Mouse (Mus musculus) stomach, embryonic 15.5 days (tissue): ENCODE data around the gene Iqgap1. TPM values are rescaled to one million over a fixed set of nuclear protein-coding genes. Genes with fewer than 3 reads are reported as not detected.
"Not testable (repeated sequence)": the region's sequence is repeated elsewhere in the genome, so short reads cannot be mapped to it uniquely, and the experiment has no call there.

Experiments
- ATAC-seq: fragments of 200-750 bp; cut with Nextera tagmentation; 2 replicates; pipeline ENCODE4 v1.8.0; 2017; ENCODE audit warnings: low read depth, moderate number of reproducible peaks, moderate TSS enrichment; ENCODE audit not compliant: insufficient read depth, low FRiP score
- H3K27ac ChIP-seq: fragments of 300-500 bp; sonication (generic); 2 replicates; pipeline ENCODE4 v1.5.1; 2015; ENCODE audit warnings: mild to moderate bottlenecking, inconsistent platforms
- H3K27me3 ChIP-seq: fragments of 300-500 bp; sonication (generic); replicated peaks from 2 replicates; pipeline ENCODE4 v1.6.1; 2015; ENCODE audit warnings: inconsistent platforms
- H3K36me3 ChIP-seq: fragments of 300-500 bp; sonication (generic); 2 replicates; pipeline ENCODE4 v1.6.1; 2015; ENCODE audit warnings: inconsistent platforms
- H3K4me1 ChIP-seq: fragments of 300-500 bp; sonication (generic); 2 replicates; pipeline ENCODE4 v1.6.1; 2015; ENCODE audit warnings: inconsistent platforms
- H3K4me2 ChIP-seq: fragments of 300-500 bp; sonication (generic); 2 replicates; pipeline ENCODE4 v1.6.1; 2015; ENCODE audit warnings: mild to moderate bottlenecking, inconsistent platforms
- H3K4me3 ChIP-seq: fragments of 300-500 bp; sonication (generic); replicated peaks from 2 replicates; pipeline ENCODE4 v1.5.1; 2015; ENCODE audit warnings: inconsistent platforms
- H3K9ac ChIP-seq: fragments of 300-500 bp; sonication (generic); 2 replicates; pipeline ENCODE4 v1.6.1; 2015; ENCODE audit warnings: inconsistent platforms
- H3K9me3 ChIP-seq: fragments of 300-500 bp; sonication (generic); 2 replicates; pipeline ENCODE4 v1.6.1; 2016; ENCODE audit warnings: inconsistent platforms
- WGBS: fragments of 180-500 bp; shearing (Covaris S2); methylation state at CpG from one replicate; pipeline ENCODE4 v1.1.7; 2015; 5-methylcytosine and 5-hydroxymethylcytosine counted together
- polyA plus RNA-seq: library from polyadenylated mRNA; unstranded; fragments of >200 nt; fragmentation: Nextera tagmentation; extraction: Ambion mirVana; gene quantifications from 2 replicates; pipeline ENCODE4 v1.2.1, GENCODE M21; 2015

Iqgap1 gene
- polyA plus RNA-seq, 1 experiment from 2014 or later: 84.2 TPM

- Histone ChIP-seq H3K4me3 (no peak overlapping the region), H3K9ac (no peak overlapping the region), H3K27me3 (no peaks in the 10 kb centered on the region), H3K9me3 (no peaks in the 10 kb centered on the region), H3K27ac (0 out of 2 replicates have a peak overlapping the region, but pooled peaks have one; percentile 7), H3K4me1 (peaks cover 21% of the 10 kb centered on the region), H3K36me3 (peaks cover 52% of the 10 kb centered on the region), H3K4me2 (no peak overlapping the region)
- WGBS: 59% methylated on average over 6 of the region's 6 CpGs
- ATAC-seq: no peak
These were observed 76.2 kb downstream of the Iqgap1 start for GRCm38 (mm10) chr7:80749624-80750023.

DNA sequence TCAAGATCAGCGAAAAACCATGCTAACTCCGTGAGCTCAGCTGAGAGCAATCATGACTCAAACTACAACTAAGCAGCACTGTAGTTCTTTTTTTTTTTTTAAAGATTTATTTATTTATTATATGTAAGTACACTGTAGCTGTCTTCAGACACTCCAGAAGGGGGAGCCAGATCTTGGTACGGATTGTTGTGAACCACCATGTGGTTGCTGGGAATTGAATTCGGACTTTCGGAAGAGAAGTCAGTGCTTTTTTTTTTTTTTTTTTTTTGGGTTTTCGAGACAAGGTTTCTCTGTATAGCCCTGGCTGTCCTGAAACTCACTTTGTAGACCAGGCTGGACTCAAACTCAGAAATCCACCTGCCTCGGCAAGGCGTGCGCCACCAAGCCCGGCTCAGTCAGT lies 76.7 kb downstream of the Iqgap1 start:
- not testable (repeated sequence) for H3K27ac ChIP-seq, H3K9me3 ChIP-seq, H3K4me2 ChIP-seq, H3K27me3 ChIP-seq, H3K9ac ChIP-seq, ATAC-seq, H3K4me3 ChIP-seq
- Histone ChIP-seq H3K36me3 (peaks cover 54% of the 10 kb centered on the region), H3K4me1 (peaks cover 25% of the 10 kb centered on the region)
- 91% methylated on average over 9 of the region's 10 CpGs for WGBS

DNA sequence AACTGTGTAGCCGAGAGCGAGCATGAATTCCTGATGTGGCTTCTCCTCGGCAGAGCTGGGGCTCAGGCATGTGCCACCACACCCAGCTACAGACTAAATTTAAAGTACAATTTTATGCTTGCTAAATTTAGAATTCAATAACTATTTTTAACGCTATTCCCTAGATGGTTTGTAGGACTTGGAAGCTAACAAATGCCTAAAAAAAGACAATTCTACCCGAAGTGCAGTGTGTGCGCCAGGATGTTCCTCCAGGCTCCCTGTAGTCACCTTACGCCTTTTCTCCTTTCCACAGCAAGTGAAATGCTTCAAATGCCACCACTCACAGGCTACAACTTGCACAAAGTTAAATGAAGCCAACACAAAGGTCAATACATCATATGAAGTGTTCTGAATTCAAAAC lies 78.4 kb downstream of the Iqgap1 start:
- Histone ChIP-seq H3K9me3 (no peaks in the 10 kb centered on the region), H3K4me1 (peaks cover 30% of the 10 kb centered on the region), H3K27me3 (no peaks in the 10 kb centered on the region), H3K4me3 (no peak overlapping the region), H3K9ac (no peak overlapping the region), H3K36me3 (peaks cover 62% of the 10 kb centered on the region), H3K27ac (no peak overlapping the region), H3K4me2 (no peak overlapping the region)
- 70% methylated on average over 7 of the region's 7 CpGs for WGBS
- ATAC-seq: no peak

GRCm38 (mm10) chr7:80746166-80746761 lies 79.5 kb downstream of the Iqgap1 start:
- Histone ChIP-seq H3K27me3 (no peaks in the 10 kb centered on the region), H3K4me3 (no peak overlapping the region), H3K9me3 (no peaks in the 10 kb centered on the region), H3K36me3 (peaks cover 55% of the 10 kb centered on the region), H3K9ac (no peak overlapping the region), H3K4me1 (peaks cover 30% of the 10 kb centered on the region), H3K27ac (peak overlapping the region; percentile 72), H3K4me2 (no peak overlapping the region)
- ATAC-seq: no peak
- WGBS: 33% methylated on average over 5 of the region's 5 CpGs

DNA sequence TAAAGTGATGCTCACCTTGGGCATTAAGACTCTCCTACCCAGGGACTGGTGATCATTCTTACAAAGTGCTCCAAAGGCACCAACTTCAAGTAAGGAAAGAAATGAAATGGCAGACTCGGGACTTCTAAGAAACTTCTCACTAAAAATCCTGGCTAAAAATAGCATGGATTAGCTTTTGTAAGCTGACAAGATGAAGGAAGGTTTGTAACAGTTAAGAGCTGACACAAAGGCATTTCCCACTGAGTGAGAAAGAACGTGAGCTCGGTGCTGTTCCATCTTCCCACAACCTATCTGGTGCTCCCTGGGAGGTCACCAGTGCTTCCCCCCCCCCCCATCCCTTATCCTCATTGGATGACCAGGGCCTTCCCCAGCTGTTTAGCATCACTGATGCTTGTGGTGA lies 80.0 kb downstream of the Iqgap1 start:
- ATAC-seq: no peak
- H3K9me3 ChIP-seq: no peaks in the 10 kb centered on the region
- 14% methylated on average over 3 of the region's 3 CpGs for WGBS
- H3K27me3 ChIP-seq: no peaks in the 10 kb centered on the region
- no peak overlapping the region for H3K9ac ChIP-seq
- H3K4me2 ChIP-seq: no peak overlapping the region
- H3K4me3 ChIP-seq: no peak overlapping the region
- peak overlapping the region; percentile 72 for H3K27ac ChIP-seq
- peaks cover 50% of the 10 kb centered on the region for H3K36me3 ChIP-seq
- H3K4me1 ChIP-seq: peaks cover 30% of the 10 kb centered on the region

- Histone ChIP-seq H3K4me3 (no peak overlapping the region), H3K9me3 (no peaks in the 10 kb centered on the region), H3K36me3 (peaks cover 46% of the 10 kb centered on the region), H3K4me1 (peaks cover 30% of the 10 kb centered on the region), H3K27ac (peak overlapping the region; percentile 72), H3K9ac (no peak overlapping the region), H3K27me3 (no peaks in the 10 kb centered on the region), H3K4me2 (no peak overlapping the region)
- 29% methylated on average over 9 of the region's 9 CpGs for WGBS
- ATAC-seq: no peak
These were observed 80.5 kb downstream of the Iqgap1 start for GRCm38 (mm10) chr7:80745250-80745649.

DNA sequence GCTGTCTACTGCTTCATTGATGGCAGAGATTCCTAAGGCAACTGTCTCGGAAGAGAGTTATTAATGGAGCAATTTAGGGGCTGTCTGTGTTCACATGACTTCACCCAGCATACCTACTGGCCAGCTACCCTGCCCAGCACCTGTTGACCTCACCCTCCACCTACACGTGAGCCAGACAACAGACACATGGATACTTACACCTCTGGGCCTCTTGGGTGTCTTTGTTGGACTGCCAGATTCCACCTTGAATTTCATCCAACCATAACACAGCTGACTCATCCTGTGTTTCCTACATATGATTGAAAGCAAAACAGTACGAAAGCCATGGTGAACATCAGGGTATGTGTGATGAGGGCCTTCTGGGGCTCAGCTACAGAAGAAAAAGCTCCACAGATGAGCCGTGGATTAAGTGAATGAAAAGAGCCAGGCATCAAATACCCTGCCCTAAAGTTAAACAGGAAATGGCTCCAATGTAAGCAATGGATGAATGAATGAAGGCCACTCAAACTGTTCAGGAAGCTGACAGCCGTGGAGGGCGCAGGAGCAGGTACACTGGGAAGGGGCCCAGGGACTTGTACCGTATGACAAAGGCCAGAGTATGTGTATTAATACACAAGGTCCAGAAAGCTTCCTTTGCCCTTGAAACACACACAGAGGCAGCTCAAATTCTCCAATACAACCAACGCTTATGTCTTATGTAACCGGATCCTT lies 81.7 kb downstream of the Iqgap1 start:
- no peak overlapping the region for H3K4me3 ChIP-seq
- H3K9ac ChIP-seq: no peak overlapping the region
- 38% methylated on average over 9 of the region's 9 CpGs for WGBS
- no peak overlapping the region for H3K4me2 ChIP-seq
- H3K4me1 ChIP-seq: peaks cover 30% of the 10 kb centered on the region
- ATAC-seq: peak; percentile 54; the same call in 1 of the 2 replicates
- peaks cover 45% of the 10 kb centered on the region for H3K36me3 ChIP-seq
- H3K27ac ChIP-seq: peak overlapping the region; percentile 40; the same call in 1 of the 2 replicates
- no peaks in the 10 kb centered on the region for H3K9me3 ChIP-seq
- no peaks in the 10 kb centered on the region for H3K27me3 ChIP-seq

- Histone ChIP-seq H3K9ac (no peak overlapping the region), H3K27me3 (no peaks in the 10 kb centered on the region), H3K4me1 (peaks cover 30% of the 10 kb centered on the region), H3K27ac (no peak overlapping the region), H3K4me3 (no peak overlapping the region), H3K36me3 (peaks cover 41% of the 10 kb centered on the region), H3K9me3 (no peaks in the 10 kb centered on the region), H3K4me2 (no peak overlapping the region)
- ATAC-seq: no peak
- 93% methylated on average over 3 of the region's 3 CpGs for WGBS
These were observed 83.1 kb downstream of the Iqgap1 start for GRCm38 (mm10) chr7:80742671-80743070.

DNA sequence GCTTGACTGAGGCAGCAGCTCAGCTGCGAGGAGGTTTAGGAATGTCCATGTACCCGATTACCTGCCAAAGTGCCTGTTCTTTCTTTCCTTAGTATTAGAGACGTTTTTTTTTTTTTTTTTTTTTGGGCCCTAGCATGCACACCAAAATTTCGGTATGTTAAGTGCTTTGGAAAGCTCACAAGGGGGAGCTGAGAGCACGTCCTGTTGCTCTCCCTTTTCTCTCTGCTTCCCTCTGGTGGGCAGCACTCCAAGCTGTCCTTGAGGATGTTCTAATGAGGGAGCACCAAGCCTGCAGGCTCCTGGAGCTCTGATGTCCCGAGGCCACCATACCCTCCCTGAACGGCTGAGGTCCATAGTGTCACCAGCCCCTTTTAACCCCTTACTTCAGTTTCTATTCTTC lies 84.8 kb downstream of the Iqgap1 start:
- Histone ChIP-seq H3K27me3 (no peaks in the 10 kb centered on the region), H3K4me3 (no peak overlapping the region), H3K4me2 (no peak overlapping the region), H3K27ac (no peak overlapping the region), H3K4me1 (peaks cover 23% of the 10 kb centered on the region), H3K36me3 (peaks cover 51% of the 10 kb centered on the region), H3K9me3 (no peaks in the 10 kb centered on the region), H3K9ac (no peak overlapping the region)
- 28% methylated on average over 7 of the region's 7 CpGs for WGBS
- ATAC-seq: no peak

DNA sequence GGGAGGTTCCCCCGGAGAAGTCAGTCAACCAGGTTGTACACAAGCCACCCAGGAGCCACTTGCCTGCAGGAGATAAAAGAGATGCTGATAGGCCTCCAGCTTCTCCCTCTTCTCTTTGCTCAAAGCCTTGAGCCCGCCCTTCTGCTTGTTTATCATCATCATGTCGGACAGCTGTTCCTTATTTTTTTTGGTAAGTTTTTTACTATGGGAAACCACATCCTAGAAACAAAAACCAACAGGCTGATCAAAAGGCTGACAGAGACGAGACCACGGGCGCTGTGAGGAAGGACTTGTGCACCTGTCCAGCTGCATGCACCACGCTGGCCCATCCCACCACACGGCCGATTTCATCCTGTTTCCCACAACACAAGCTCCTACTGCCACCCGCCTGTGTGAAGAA lies 89.6 kb downstream of the Iqgap1 start:
- Histone ChIP-seq H3K36me3 (peaks cover 45% of the 10 kb centered on the region), H3K9me3 (no peaks in the 10 kb centered on the region), H3K27me3 (no peaks in the 10 kb centered on the region), H3K9ac (no peak overlapping the region), H3K4me3 (no peak overlapping the region), H3K4me1 (no peaks in the 10 kb centered on the region), H3K4me2 (no peak overlapping the region), H3K27ac (no peak overlapping the region)
- WGBS: 87% methylated on average over 10 of the region's 10 CpGs
- ATAC-seq: no peak

- Histone ChIP-seq H3K27ac (no peak overlapping the region), H3K4me2 (no peak overlapping the region), H3K4me1 (no peaks in the 10 kb centered on the region), H3K4me3 (no peak overlapping the region), H3K9me3 (no peaks in the 10 kb centered on the region), H3K27me3 (no peaks in the 10 kb centered on the region), H3K36me3 (peaks cover 47% of the 10 kb centered on the region), H3K9ac (no peak overlapping the region)
- no peak for ATAC-seq
- 79% methylated on average over 11 of the region's 11 CpGs for WGBS
These were observed 92.8 kb downstream of the Iqgap1 start for GRCm38 (mm10) chr7:80732986-80733385.

DNA sequence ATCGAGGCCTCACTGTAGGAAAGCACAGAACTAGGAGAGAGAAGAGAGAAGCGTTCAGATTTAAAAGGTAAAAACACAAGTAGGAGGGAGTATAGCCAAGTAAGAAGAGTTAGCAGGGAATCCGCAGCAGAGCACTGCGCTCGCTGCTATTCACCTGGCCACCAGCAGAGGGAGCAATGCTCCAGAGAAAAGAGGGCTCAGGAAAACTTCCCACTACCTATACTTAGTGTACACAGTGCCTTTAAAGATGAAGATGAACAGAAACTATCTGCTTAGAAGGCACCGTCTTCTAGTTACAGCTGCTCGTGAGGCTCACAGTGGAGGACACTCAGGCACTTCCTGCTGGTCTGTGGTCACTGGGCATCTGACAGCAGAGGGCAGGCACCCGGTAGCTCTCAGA lies 96.1 kb downstream of the Iqgap1 start:
- Histone ChIP-seq H3K9ac (no peak overlapping the region), H3K4me1 (no peaks in the 10 kb centered on the region), H3K4me2 (no peak overlapping the region), H3K27me3 (no peaks in the 10 kb centered on the region), H3K9me3 (no peaks in the 10 kb centered on the region), H3K36me3 (peaks cover 56% of the 10 kb centered on the region), H3K4me3 (no peak overlapping the region), H3K27ac (no peak overlapping the region)
- no peak for ATAC-seq
- 22% methylated on average over 8 of the region's 8 CpGs for WGBS
